Mouse (Mus musculus) urinary bladder, postnatal 14 days (tissue): ENCODE data around the gene Phf19.
A peak's percentile ranks its signal among the peaks of the same experiment; 100 is the strongest.

Experiments
- DNase-seq: peaks from one replicate; pipeline ENCODE4 v3.0.0; 2021; ENCODE audit warnings: low spot score

Phf19 gene

DNA sequence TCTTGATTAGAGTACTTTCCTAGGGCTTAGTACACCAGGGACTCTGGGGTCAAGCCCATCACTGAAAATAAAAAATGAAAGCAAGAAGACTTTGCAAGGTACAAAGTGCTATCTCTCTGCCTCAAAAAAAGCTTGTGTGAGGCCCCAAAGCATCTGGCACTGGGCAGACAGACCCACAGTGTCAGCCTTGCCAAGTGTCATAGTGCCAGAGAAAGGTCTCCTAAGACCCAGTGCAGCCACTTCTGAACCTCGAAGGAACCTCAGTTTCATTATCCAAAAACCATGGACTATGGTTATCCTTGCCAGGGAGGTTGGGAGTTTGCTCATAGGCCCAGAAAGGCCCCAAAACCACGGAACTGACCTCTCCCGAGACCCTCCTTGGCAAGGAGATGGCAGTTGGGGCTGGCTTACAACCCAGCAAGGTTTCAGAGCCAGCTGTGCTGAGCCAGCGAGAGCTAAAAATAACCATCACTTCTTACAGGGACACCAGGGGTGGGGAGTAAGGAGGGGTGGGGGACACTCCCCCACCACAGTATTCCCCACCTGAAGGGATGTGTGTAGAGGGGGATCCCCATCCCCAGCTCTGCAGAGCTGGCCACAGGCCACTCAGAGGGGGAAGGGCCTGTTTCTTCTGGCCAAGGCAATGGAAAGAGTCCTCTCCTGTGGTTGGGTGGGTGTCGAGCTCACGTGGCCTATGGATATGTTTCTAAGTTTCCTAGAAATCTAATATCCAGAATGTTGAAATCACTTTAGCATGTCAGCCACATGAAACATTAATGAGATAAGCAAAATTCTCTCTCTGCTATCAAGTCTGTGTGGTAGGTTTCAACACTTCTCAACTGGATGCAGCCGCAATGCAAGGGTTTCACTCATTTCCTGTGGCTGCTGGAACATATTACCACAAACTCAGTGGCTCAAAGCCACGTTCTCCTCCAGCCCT is 24.7 kb upstream of the Phf19 start:
- DNase-seq: no peak

- no peak for DNase-seq
Measured at GRCm38 (mm10) chr2:34937460-34937859, 23.6 kb upstream of the Phf19 start.

- DNase-seq: no peak
Measured at GRCm38 (mm10) chr2:34927320-34927719, 13.5 kb upstream of the Phf19 start.

DNA sequence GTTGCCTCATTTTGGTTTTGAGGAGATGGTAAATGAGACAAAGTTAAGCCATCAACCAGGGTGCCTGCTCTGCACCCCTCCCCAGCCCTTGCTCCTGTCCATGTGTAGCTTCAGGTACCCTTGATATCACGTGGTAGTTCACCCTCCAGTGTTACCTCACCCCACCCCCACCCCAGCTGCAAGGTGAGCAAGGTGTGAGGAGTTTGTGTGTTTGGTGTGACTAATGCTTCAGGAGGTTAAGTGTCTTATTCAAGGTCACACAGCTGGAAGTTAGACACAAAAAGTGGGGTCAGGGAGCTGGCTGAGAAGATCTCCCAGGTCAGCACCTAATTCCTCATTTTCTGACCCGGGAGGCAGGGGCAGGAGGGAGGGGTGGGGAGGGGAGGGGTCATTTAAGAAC is 8.9 kb upstream of the Phf19 start:
- DNase-seq: no peak

DNA sequence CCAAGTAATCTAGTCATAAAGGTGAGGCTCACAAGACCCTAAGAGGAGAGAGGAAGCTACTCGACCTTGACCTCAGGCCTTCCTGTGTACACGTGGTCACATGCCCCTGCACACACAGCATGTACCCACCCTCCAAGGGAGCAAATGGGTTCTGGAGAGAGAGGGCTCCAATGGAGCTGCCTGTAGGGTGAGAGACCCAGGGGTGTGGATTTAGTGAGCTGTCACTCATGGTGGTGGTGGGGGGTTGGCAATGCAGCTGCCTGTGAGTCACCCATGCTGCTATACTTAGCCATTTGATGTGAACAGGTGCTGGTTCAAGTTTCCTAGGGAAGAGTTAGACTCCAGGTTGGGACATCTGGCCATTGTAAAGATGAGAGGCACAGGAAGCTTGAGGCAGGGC is 6.3 kb upstream of the Phf19 start:
- no peak for DNase-seq

DNA sequence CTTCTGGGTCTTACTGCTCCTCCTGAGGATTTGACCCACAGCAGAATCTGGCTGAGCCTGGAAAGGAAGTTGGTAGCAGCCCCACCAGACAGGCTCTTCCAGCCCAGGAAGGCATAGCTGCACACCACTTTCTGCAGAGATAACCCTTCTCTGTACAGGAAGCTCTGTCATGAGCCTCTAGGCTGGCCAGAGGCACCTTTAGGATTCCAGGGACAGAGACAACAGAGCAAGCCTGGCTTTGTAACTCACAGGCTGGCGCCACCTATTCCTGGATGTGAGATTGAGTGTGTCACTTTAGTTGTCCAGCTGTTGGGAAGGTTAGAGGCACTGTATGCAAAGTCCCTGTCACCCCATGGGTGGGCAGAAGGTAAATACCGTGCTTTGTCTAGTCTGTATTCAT is 1.3 kb upstream of the Phf19 start:
- DNase-seq: no peak

DNA sequence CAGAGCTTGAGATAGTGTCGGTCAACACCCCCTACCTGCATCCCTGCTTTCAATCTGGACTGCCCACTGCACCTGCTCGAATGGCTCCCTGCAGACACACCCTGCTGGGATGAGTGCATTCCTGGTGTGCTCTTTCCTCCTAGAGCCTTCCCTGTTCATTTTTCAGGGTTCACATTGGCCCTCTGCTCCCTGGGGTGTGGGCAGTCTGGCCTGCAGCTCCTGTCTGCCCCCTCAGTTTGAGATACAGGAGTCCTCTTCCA is 927 bp upstream of the Phf19 start:
- peak; percentile 50 for DNase-seq

DNA sequence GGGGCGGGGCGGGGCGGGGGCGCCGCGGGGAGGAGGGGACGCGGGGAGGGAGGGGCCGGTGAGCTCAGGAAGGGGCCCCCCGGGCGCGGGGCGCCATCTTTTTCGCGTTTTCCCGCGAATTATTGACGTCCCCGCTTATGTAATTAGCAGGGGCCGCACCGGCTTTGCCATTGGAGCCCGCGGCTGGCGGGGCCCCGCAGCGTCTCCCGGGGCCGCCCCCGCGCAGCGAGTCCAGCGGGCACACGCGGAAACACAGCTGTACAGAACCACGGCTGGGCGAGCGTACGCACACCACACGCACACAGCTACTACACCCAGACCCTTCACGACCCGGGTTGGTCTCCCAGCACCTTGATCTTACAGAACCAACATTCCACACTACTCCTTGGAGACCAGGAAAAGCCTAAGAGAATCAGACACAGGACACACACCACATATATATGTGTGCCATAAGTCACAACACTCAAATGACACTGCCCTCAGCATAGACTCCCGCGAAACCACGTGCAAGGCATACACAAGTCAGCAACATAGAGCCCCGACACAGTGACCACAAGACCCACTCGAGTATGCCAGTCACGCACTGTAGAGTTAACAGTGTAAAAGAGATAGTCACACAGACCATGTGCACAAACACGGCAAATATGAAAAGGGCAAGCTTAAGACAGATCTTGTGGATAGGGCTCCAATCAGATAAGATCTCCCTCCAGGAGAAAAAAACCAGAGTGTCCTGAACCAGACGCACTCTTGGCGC is 420 bp upstream of the Phf19 start:
- DNase-seq: peak; percentile 64

GRCm38 (mm10) chr2:34912613-34913012 is 1.2 kb downstream of the Phf19 start:
- DNase-seq: no peak

GRCm38 (mm10) chr2:34911871-34912270 is 2.0 kb downstream of the Phf19 start:
- DNase-seq: no peak

DNA sequence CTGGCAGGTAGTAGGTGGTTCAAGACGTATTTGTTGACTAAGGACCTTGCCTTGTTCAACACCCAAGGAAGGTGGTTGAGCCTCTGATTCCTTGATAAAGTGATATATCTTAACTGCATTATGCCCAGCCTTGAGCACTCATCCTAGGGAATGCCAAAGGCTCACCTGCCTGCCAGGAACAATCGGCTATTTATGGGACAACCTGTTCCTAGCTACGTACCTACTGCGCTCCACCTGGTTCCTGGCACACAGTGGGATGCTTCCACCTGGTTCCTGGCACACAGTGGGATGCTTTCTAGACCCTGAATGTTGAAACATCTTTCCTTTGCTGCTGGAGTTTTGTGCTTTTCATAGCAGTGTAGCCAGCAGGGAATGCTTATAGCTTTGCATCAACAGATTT is 4.1 kb downstream of the Phf19 start:
- no peak for DNase-seq

GRCm38 (mm10) chr2:34906861-34907604 is 6.8 kb downstream of the Phf19 start:
- DNase-seq: peak; percentile 45

- no peak for DNase-seq
Measured at GRCm38 (mm10) chr2:34906426-34906825, 7.4 kb downstream of the Phf19 start.

- peak; percentile 97 for DNase-seq
Measured at GRCm38 (mm10) chr2:34904849-34905542, 8.8 kb downstream of the Phf19 start.

- no peak for DNase-seq
Measured at GRCm38 (mm10) chr2:34903652-34904405, 10.0 kb downstream of the Phf19 start.

GRCm38 (mm10) chr2:34903191-34903590 is 10.6 kb downstream of the Phf19 start:
- DNase-seq: no peak

DNA sequence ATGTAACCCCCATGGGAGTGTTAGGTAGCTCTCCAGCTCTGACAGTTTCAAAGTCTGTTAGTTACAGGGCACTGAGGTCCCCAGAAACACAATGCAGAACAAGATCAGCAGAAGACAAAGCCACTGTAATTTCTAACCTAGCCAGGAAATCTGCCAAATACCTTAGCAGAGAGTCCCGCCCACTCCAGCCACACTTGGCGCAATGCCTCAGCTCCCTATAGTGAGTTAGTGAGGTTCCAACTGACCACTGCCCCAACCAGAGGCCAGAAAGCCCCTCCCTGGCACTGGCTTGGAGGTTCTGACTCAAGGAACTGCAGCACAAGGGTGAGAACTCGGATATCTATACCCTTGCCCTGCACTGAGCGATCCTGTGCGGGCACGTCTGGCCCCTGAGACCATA is 11.1 kb downstream of the Phf19 start:
- DNase-seq: peak; percentile 40

- no peak for DNase-seq
Measured at GRCm38 (mm10) chr2:34901726-34902125, 12.1 kb downstream of the Phf19 start.

- DNase-seq: no peak
Measured at GRCm38 (mm10) chr2:34900412-34900811, 13.4 kb downstream of the Phf19 start.

GRCm38 (mm10) chr2:34899682-34900081 is 14.1 kb downstream of the Phf19 start:
- DNase-seq: no peak

DNA sequence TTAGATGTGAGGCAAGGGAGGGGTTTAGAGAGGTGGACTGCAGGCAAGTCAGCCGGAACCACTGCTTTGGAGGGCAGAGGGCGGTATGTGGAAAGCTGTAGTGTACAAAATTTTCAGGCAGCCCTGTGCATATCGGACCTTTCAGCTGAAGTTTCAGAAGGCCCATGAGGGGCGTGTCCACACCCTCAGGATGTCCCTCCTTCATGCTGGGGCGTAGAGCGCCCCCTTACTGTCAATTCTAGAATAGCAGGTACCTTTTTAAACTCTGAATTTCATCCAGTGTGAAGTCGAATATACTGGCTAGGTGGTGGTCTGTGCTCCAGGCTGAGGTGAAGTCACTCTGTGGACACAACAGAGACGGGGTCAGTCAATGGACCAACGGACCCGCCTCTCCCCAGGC is 16.0 kb downstream of the Phf19 start:
- peak; percentile 47 for DNase-seq
